Mouse (Mus musculus): ENCODE data around the gene Zfp58. TPM values are rescaled to one million over a fixed set of nuclear protein-coding genes. Genes with fewer than 3 reads are reported as not detected.
A peak's percentile ranks its signal among the peaks of the same experiment; 100 is the strongest.
"Not testable (repeated sequence)": the region's sequence is repeated elsewhere in the genome, so short reads cannot be mapped to it uniquely, and the experiment has no call there.

Gene Zfp58
- polyA plus RNA-seq (2015; fragmentation: Nextera tagmentation; extraction: Ambion mirVana) = 16.2 and 17.0 TPM in 2 replicates

DNA sequence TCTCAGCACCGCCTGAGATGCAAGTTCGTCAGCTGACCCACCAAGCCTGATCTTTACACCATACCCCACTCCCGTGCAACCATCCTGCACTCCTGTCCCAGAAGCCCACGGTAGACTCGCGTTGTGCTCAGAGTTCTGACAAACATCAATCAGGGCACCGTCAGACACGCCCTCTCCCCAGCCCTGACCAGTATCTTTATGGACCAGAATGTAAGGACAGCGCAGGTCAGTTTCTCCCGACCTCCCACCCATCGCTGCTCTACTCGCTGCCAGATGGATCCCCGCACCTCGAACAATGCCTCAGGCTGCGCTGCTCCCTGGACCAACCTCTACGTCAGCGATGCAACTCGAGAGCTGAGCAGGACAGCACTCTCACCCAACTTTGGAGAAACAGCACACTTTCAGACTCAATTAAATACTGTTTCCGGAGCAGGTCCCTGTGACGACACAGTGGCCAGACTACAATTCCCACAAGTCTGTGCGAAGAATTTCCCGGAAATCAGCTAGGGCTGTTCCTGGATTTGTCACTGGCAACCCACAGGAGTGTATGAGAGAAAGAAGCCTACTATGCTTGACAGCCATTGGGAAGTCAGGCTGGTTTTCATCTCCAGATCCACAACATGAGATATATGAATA, at the start of gene Zfp58:
Gene Zfp58, minus strand, starts transcription at position 472 of the 636 bp plus-strand sequence.
- under 1% methylated on average over 22 of the region's 22 CpGs for WGBS

DNA sequence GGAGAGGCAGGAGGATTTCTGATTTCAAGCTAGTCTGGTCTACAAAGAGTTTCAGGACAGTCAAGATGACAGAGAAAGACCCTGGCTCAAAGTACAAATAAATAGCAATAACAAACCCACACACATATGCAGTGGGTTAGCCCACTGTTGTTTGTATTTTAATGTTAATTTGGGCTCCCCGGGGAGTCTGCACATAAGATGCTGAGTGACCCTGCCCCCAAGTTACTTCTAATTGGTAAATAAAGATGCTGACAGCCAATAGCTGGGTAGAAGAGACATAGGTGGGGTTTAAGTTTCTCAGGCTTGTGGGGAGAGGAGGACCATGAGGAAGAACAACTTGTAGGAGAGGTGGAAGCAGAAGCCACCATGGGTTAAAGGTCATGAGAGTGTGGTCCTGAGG, 45.6 kb upstream of the Zfp58 start:
- Histone ChIP-seq H3K9me3 (0 out of 2 replicates have a peak, but pooled peaks cover 3% of the 10 kb centered on the region), H3K4me2 (no peak overlapping the region), H3K4me1 (no peaks in the 10 kb centered on the region), H3K4me3 (no peak overlapping the region), H3K9ac (no peak overlapping the region), H3K36me3 (peaks cover 44% of the 10 kb centered on the region), H3K27me3 (no peaks in the 10 kb centered on the region), H3K27ac (no peak overlapping the region)
- 86% methylated on average over 1 of the region's 1 CpGs for WGBS
- no peak for ATAC-seq (ENCODE audit: insufficient number of reproducible peaks, low FRiP score, low TSS enrichment, low read depth)

More for the DNA sequence above, at the start of gene Zfp58:
- H3K27me3 ChIP-seq = no peaks in the 10 kb centered on the region
- peak within 1 kb of the TSS; percentile 76 for H3K27ac ChIP-seq
- peaks cover 18% of the 10 kb centered on the region for H3K36me3 ChIP-seq
- H3K4me1 ChIP-seq = peaks cover 7% of the 10 kb centered on the region
- peak; percentile 90 for ATAC-seq (ENCODE audit: insufficient number of reproducible peaks, low FRiP score, low TSS enrichment, low read depth)
- peak within 1 kb of the TSS; percentile 81 for H3K4me3 ChIP-seq
- H3K9me3 ChIP-seq = no peaks in the 10 kb centered on the region
- peak within 1 kb of the TSS; percentile 69 for H3K4me2 ChIP-seq
- peak within 1 kb of the TSS; percentile 71 for H3K9ac ChIP-seq

DNA sequence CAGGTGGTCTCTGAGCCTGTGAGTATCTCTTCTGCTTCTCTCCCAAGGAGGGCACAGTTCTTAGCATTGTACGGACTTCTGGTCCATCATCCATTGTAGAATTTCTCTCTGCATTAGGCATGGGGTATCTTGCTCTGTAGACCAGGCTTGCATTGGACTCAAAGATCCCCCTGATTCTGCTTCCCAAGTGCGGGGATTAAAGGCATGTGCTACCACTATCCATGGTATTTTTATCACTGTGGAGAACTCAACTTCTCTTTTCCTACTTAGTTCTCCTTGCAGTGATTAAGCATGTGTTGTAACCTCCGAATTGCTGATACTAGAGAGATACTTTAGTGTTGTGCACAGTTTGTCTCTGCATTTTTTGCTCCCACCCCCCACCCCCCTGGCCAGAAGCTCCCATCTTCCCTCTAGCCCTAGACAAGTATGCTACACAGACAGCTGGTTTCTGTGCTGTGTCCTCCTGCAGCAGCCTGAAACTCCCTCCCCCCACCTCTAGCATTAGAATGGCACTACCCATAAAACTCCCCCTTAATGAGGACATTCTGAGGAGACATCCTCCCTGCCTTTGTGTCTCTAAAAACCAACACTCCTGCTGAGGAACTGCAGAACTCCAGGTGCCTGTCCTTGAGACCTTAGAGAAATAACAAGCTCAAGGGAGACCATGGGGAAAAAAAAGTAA, 26.8 kb upstream of the Zfp58 start:
- Histone ChIP-seq H3K9me3 (no peaks in the 10 kb centered on the region), H3K4me1 (peaks cover 8% of the 10 kb centered on the region), H3K4me3 (no peak overlapping the region), H3K9ac (no peak overlapping the region), H3K27ac (no peak overlapping the region), H3K27me3 (no peaks in the 10 kb centered on the region), H3K36me3 (no peaks in the 10 kb centered on the region), H3K4me2 (no peak overlapping the region)
- WGBS = 71% methylated on average over 3 of the region's 3 CpGs
- no peak for ATAC-seq (ENCODE audit: insufficient number of reproducible peaks, low FRiP score, low TSS enrichment, low read depth)

DNA sequence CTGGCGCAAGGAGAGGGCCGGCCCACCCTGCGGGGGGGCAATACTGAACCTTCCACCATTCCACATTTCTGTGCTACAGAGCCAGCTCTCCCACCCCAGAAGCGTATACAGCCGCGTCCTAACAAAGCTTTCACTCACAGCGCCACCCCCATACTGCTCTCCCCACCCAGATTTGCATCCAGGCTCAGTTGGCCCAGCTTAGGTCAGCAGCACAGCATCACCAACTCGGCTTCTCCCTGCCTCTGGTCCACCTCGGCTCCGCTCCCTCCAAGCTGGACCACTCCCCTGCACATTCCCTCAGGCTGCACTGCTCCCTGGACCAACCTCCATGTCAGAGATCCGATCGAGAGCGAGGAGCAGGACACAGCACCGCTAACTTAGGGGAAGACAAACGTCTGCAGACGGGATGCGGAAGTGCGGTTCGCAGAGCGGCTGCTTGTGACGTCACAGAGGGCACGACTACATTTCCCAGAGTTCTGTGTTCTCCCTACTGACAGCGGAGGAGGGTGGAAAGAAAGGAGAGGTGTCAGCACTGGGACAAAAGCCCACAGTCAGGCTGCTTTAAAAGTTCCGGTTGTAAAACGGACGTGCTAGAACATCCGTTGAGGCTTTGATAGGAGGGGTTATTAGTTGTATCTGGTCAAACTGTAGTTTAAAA, 25.5 kb upstream of the Zfp58 start, which contains the start of the genes Gm26965 and Zfp87:
Gene Gm26965, minus strand, starts transcription at position 399 of the 658 bp plus-strand sequence.
Gene Zfp87, minus strand, starts transcription at position 425 of the 658 bp plus-strand sequence.
- H3K4me1 ChIP-seq = peaks cover 8% of the 10 kb centered on the region
- peak within 1 kb of the TSS; percentile 78 for H3K27ac ChIP-seq
- peak within 1 kb of the TSS; percentile 62 for H3K4me2 ChIP-seq
- under 1% methylated on average over 27 of the region's 27 CpGs for WGBS
- no peaks in the 10 kb centered on the region for H3K9me3 ChIP-seq
- H3K36me3 ChIP-seq = peaks cover 9% of the 10 kb centered on the region
- peak within 1 kb of the TSS; percentile 58 for H3K4me3 ChIP-seq
- peak within 1 kb of the TSS; percentile 56 for H3K9ac ChIP-seq
- ATAC-seq (ENCODE audit: insufficient number of reproducible peaks, low FRiP score, low TSS enrichment, low read depth) = peak; percentile 97
- no peaks in the 10 kb centered on the region for H3K27me3 ChIP-seq

DNA sequence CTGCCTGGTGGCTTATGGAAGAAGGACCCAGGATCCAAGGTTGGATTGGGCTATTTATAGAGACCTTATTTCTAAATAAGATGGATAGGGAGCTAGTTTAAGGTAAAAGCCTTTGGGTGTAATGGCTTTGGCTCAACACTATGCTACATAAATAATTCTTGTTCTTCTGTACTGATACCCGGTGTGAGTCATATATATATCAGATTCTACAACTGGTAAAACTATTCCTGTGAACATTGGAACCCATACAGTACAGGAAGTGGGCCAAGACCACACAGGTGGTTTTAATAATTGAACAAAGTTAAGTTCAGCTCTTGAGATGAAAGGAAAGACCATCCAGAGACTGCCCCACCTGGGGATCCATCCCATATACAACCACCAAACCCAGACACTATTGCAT, 553 bp upstream of the Zfp58 start:
- H3K9me3 ChIP-seq = no peaks in the 10 kb centered on the region
- H3K4me3 ChIP-seq = no peak overlapping the region
- H3K27ac ChIP-seq = no peak overlapping the region
- H3K4me1 ChIP-seq = peaks cover 7% of the 10 kb centered on the region
- 75% methylated on average over 1 of the region's 1 CpGs for WGBS
- H3K27me3 ChIP-seq = no peaks in the 10 kb centered on the region
- H3K36me3 ChIP-seq = peaks cover 11% of the 10 kb centered on the region
- ATAC-seq (ENCODE audit: insufficient number of reproducible peaks, low FRiP score, low TSS enrichment, low read depth) = no peak
- H3K4me2 ChIP-seq = no peak overlapping the region; the same call in 1 of the 2 replicates
- no peak overlapping the region for H3K9ac ChIP-seq

DNA sequence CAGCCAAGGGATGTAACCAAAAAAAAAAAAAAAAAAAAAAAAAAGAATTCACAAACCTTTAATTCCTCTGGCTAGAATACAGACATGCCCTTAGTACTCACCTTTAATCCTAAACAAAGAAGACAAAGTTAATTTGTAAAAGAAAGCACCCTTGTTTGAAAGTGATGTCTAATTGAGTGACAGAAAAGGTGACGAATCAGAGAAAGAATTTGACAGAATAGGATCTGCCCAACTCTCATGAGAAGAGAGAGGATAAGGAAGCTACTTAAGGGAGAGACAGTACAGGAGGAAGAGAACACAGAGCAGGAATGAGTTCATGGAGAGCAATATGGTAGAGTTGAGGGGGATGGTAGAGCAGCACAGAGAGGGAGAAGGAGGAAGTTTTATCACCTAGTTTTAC, 4.7 kb downstream of the Zfp58 start:
- no peak for ATAC-seq (ENCODE audit: insufficient number of reproducible peaks, low FRiP score, low TSS enrichment, low read depth)
- Histone ChIP-seq H3K9ac (no peak overlapping the region), H3K4me2 (no peak overlapping the region), H3K27me3 (no peaks in the 10 kb centered on the region), H3K9me3 (peaks cover 13% of the 10 kb centered on the region), H3K36me3 (peaks cover 58% of the 10 kb centered on the region), H3K4me1 (peaks cover 7% of the 10 kb centered on the region), H3K4me3 (no peak overlapping the region), H3K27ac (no peak overlapping the region)
- 92% methylated on average over 1 of the region's 1 CpGs for WGBS

DNA sequence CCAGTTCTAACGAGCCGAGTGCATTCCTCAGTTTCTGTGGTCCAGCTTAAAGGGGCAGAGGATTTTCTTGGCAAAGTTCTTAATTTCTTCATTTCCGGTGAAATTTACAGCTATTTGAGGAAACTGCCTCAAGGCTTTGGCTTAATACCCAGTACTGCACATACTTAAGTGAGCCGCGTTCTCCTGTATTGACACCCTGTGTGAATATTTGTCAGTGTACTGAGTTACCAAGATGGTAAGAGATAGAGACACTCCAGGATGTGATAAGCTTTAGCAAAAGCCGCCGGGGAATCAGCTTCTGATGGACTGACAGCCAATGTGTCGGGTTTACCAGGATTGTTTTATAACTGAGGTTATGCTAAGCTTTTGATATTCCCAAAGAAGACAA, 15.9 kb downstream of the Zfp58 start:
- Histone ChIP-seq H3K9me3 (0 out of 2 replicates have a peak, but pooled peaks cover 4% of the 10 kb centered on the region), H3K4me1 (peaks cover 4% of the 10 kb centered on the region; the same call in 1 of the 2 replicates), H3K9ac (0 out of 2 replicates have a peak overlapping the region, but pooled peaks have one; percentile 56), H3K4me2 (peak overlapping the region; percentile 50), H3K4me3 (peak overlapping the region; percentile 63), H3K27me3 (no peaks in the 10 kb centered on the region), H3K27ac (peak overlapping the region; percentile 60), H3K36me3 (peaks cover 24% of the 10 kb centered on the region)
- ATAC-seq (ENCODE audit: insufficient number of reproducible peaks, low FRiP score, low TSS enrichment, low read depth) = 0 out of 2 replicates have a peak, but pooled peaks have one; percentile 47
- 31% methylated on average over 8 of the region's 8 CpGs for WGBS

DNA sequence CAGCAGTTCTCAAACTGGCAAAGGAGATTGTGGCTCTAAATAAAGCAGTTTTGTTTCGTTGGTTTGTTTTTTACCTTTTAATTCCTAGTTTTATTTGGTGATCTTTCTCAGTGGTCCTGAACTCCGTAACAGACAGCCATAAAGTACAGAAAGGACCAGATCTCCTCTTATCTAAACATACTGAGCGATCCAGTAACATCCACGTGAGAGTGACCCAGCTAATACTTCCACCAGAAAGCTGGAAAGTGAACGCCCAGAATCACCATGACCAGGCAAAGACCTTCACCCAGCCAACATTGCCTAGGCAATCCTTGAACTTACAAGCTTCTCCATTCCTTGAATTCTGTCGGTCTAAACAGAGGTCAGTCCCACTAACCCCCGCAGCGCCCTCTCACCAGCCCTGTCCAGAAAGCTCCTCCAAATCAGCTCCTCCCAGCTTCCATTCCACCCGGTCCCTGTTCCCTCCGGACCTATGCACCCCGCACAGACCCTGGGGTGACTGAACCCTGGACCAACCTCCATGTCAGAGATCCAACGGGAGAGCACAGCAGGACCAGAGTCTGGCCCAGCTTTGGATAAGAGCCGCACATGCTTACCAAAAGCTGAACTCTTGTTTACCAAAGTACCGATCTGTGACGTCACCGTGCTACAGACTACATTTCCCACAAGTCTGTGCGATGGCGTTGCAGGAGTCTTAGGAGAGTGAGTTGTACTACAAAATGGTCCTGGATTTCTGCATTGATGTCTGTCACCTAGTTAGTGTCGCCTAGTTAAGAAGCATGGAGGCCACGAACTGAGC, 16.5 kb downstream of the Zfp58 start, which contains the start of gene Zfp874b:
Gene Zfp874b, minus strand, starts transcription at position 634 of the 799 bp plus-strand sequence.
- Histone ChIP-seq H3K36me3 (peaks cover 20% of the 10 kb centered on the region), H3K27me3 (no peaks in the 10 kb centered on the region), H3K4me2 (peak within 1 kb of the TSS; percentile 50), H3K4me3 (peak within 1 kb of the TSS; percentile 63), H3K9me3 (no peaks in the 10 kb centered on the region), H3K27ac (peak within 1 kb of the TSS; percentile 60), H3K9ac (peak within 1 kb of the TSS; percentile 56), H3K4me1 (peaks cover 4% of the 10 kb centered on the region; the same call in 1 of the 2 replicates)
- 3% methylated on average over 20 of the region's 20 CpGs for WGBS
- peak; percentile 91 for ATAC-seq (ENCODE audit: insufficient number of reproducible peaks, low FRiP score, low TSS enrichment, low read depth)

DNA sequence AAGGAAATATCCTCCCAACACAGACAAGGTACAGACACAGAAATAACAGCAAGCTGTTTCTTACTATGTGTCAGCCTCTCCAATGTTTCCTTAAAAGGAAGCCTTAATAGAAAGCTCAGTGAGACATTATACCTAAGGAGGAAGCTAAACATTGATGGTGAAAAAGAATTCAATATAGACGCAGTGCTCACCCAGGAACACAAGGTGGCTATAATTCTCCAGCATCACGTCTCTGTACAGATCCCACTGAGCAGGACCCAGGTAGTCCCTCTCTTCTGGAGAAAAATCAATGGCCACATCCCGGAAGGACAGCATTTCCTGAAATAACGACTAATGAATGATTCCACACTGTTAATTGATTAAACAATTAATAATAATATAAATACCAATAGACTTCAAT, 18.8 kb downstream of the Zfp58 start:
- WGBS = 72% methylated on average over 4 of the region's 4 CpGs
- Histone ChIP-seq H3K4me3 (no peak overlapping the region), H3K27ac (no peak overlapping the region), H3K4me1 (peaks cover 4% of the 10 kb centered on the region; the same call in 1 of the 2 replicates), H3K9ac (no peak overlapping the region), H3K27me3 (no peaks in the 10 kb centered on the region), H3K36me3 (peaks cover 8% of the 10 kb centered on the region), H3K9me3 (no peaks in the 10 kb centered on the region), H3K4me2 (no peak overlapping the region)
- no peak for ATAC-seq (ENCODE audit: insufficient number of reproducible peaks, low FRiP score, low TSS enrichment, low read depth)

DNA sequence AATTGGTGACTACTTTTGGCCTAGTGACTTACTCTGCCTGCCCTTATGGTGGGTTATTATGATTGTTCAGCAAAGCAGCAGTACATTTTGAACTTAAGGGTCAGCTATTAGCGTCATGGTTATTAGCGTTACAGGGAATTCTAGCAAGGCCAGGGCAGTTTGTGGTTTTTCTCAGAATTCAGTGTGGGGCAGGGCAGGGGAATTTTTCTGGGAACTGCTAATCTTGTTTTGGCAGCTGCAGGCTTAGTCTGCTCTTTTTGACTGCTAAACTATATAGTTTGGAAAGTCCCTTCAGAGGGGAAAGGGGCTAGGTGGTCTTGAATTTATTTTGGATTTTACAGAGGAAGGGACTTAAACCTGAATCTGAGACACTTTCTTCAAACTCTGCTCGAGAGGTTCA, 31.1 kb downstream of the Zfp58 start:
- ATAC-seq (ENCODE audit: insufficient number of reproducible peaks, low FRiP score, low TSS enrichment, low read depth) = no peak
- no peak overlapping the region for H3K27ac ChIP-seq
- H3K4me1 ChIP-seq = no peaks in the 10 kb centered on the region
- no peaks in the 10 kb centered on the region for H3K27me3 ChIP-seq
- H3K9ac ChIP-seq = no peak overlapping the region
- H3K4me3 ChIP-seq = no peak overlapping the region
- no peak overlapping the region for H3K4me2 ChIP-seq
- no peaks in the 10 kb centered on the region for H3K9me3 ChIP-seq
- WGBS = 84% methylated on average over 3 of the region's 3 CpGs
- peaks cover 34% of the 10 kb centered on the region for H3K36me3 ChIP-seq

DNA sequence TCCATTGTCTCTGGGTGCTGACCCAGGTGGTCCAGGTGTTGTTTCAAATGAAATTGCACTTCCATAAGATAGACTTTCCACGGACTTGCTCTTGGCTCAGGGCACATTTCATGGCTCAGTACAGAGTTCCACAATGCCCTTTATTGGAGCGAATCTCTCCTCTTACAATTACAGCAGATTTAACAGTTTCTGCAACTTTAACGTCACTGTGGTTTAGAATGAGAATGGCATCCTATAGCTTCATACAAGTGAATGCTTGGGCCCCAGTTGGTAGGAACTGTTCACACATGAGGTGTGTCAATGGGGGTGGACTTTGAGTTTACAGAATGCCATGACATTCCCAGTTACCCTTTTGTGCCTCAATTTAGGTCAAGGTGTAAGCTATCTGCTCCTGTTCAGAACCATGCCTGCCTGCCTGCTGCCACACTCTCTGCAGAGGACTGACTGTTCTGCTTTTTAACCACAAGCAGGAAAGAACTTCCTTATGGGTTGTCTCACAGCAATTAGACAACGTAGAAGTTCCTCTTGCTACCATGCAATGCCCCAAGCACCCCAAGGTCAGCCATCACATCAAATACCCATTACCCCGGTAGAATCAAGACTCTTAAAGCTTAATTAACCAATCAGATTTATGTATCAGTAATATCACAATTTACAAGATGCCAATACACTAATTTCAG, 36.7 kb downstream of the Zfp58 start:
- not testable (repeated sequence) for H3K9ac ChIP-seq; H3K9me3 ChIP-seq; H3K36me3 ChIP-seq; H3K4me3 ChIP-seq; H3K27ac ChIP-seq; H3K4me1 ChIP-seq; ATAC-seq (ENCODE audit: insufficient number of reproducible peaks, low FRiP score, low TSS enrichment, low read depth); H3K27me3 ChIP-seq; H3K4me2 ChIP-seq
- 78% methylated on average over 3 of the region's 5 CpGs for WGBS

Data from limb, embryonic 15.5 days (tissue).